Mouse (Mus musculus) adrenal gland, adult 18-20 months (tissue): ENCODE data around the gene Evc2. TPM values are rescaled to one million over a fixed set of nuclear protein-coding genes. Genes with fewer than 3 reads are reported as not detected.

Experiments
- DNase-seq, 2 experiments: peaks; one replicate each; pipeline ENCODE4 v3.0.0; 2021 to 2022; ENCODE audit warnings: low spot score in 2 of 2
- long read RNA-seq, 2 experiments: library from polyadenylated mRNA; stranded (forward); transcript quantifications; one replicate each; pipeline ENCODE4 v2.0.0; 2021
- total RNA-seq, 2 experiments: library from RNA; stranded (reverse); gene quantifications; 1 replicate in 1 of 2; 2 replicates in 1 of 2; pipeline ENCODE4 v1.2.3; 2021

Evc2 gene
- 10 to 100 TPM; 15.1 to 16.4 TPM for total RNA-seq
- long read RNA-seq, experiment 1, full-length matches to known transcripts = 6 of 25 reads
- long read RNA-seq, experiment 1, partial matches to known transcripts = 3 of 25 reads
- long read RNA-seq, experiment 1, other reads (novel, unspliced or antisense) = 16 of 25 reads
- long read RNA-seq, experiment 2, full-length matches to known transcripts = 29 of 68 reads
- long read RNA-seq, experiment 2, partial matches to known transcripts = 8 of 68 reads
- long read RNA-seq, experiment 2, other reads (novel, unspliced or antisense) = 31 of 68 reads

DNA sequence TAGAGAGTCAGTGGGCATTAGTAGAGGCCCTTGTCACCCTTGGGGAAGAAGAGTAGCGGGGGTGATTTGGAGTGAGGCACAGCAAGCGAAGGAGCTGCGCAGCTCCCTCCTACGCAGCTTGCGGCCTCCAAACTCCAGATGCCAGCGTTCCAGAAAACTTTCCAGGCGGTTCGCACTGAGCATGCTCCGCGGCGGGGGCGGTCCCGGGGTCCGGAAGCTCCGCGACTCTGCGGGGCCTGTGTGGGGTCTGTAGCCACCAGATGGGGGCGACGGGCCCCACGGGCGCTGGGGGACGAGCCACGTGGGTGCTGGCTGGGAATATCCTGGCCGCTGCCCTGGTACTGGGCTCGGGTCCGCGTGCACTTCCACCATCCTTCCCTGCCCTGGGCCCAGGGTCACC lies at the start of gene Evc2:
Gene Evc2 (plus strand): TSS at position 212 of the 400 bp plus-strand sequence.
- DNase-seq = peak; percentile 71 to 75

DNA sequence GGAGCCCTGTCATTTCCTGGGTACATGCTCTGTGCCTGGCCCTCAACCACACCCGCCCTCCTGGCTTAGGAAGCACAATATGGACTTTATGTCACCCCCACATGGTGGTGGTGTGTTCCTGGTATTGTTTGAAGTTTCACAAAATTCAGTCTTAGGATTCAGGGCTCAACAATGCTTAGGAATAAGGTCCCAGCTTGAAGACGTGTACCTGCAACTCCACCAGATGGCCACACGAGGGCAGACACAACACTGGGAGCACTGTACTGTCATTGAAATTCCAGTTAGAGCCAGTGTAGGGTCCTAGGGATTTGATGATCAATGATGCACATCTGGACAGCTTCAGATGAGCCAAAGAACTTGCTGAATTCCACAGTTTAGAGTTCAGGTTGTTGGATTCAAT lies 49.1 kb upstream of the Evc2 start:
- peak in 1 of 2 experiments; percentile 33 for DNase-seq

DNA sequence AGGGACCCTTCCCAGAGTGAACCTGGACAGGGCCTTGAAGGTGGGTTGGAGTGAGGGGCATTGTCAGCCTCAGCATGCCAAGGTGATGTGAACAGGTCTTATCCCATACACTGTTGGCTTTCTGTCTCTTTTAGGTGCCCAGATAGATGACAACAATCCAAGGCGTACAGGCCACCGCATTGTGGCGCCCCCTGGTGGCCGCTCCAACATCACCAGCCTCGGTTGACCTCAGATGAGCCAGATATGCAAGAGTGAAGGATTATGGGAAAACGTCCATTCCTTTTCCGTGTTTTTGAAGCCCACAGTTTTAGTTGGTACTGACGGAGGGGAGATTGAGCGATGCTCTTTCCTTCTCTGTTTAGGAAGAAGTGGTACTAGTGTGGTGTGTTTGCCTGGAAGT lies 47.3 kb upstream of the Evc2 start:
- no peak for DNase-seq

DNA sequence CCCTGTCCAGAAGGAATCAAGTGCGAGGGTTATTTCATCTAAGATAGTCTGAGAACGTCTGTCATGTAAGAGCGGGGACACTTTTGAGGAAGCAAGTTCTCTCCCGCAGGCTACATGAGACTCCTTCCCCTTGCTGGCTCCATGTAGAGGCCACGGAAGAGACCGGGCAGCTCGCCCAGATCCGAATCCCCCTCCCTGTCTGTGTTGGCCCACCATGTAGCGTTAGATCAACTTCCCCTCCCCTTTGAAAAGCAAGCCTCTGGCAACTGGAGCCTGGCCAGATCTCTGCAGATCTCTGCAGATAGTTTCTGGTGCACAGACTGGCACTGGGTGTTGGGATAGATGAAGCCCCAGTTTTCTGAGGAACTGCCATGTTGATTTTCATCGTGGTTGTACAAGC lies 41.6 kb upstream of the Evc2 start:
- no peak for DNase-seq

DNA sequence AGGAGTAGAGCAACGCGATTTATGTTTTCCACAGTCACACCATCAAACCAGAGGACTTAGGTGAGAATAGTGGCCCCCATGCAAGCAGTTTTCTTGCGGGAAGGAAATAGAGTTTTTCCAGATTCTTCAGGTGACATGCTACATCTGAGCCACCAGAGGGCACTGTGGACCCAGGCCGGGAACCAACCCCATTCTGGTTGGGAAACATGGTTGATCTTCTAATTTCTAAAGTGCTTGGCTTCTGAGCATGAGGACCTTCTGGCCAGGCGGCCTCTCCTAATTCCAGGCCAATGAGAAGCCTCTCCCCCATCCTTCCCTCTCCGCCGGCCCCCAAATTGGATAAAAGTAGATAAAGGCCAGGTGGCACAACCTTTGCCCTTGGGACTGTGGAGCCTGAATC lies 39.9 kb upstream of the Evc2 start:
- peak; percentile 32 to 34 for DNase-seq

DNA sequence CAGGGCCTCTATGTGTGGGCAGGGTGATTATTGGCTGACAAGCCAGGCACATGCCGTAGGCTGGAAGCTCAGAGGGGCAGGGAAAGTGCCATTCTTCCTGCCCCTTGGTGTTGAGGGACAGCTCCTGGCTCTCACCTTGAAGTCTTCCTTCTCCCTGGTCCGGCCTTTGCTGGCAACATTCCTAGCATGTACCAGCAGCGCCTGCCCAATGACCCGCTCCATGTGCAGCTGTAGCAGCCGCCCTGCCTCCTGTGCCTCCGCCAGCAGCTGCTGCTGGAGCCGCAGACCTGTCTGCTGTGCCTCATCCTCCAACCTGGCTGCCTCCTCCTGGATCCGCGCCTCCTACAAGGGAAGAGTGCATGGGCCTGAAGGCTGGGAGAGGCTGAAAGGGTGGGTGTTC lies 28.3 kb upstream of the Evc2 start:
- no peak for DNase-seq

DNA sequence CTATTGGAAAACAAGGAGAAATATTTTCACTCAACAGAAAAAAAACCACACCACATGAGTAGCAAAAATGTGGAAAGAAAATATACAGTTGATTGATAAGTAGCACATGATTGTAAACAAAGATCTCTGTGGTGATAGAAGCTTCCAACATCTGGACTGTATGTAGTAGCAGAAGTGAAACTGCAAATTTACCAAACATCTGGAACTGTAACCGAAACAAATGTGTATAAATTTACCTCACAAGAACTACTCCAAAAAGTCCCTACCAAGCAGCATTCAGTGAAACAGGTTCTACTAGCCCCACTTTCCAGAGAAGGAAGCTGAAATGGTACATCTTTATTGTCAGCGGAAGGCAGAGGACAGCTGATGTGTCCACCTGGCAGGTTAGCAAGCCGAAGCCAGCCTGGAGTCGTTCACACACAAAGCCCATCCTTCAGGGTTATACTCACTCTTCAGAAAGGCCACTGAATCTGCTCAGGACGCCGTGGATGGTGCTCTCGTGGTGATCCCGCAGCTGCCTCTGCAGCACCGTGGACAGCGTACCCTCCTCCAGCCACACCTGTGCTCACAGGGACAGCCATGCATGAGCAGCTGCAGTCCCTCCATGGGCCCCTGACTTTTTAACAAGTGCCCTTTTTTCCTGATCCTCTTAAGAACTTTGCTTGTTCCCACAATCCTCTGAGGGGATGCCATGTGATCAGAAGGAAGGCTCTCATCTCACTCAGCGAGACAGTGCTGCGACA lies 25.1 kb upstream of the Evc2 start:
- no peak for DNase-seq

DNA sequence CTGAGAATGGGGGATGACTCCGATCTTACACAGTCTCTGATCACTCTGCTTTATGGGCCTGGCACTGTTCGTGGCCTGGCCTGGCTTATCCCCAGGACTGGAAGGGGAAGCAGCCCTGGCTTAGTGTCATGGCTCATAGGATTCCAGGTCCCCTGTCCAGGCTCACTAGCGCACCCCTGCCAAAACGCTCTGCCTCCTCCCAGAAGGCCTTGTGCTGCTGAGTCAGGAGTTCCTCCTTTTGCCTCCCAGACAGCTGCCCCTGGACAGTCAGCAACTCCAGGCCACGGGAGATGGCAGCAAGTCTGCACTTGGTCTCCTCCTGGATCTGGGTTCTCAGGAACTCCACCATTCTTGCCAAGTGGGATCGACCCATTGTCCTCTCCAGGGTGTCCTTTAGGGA lies 19.6 kb upstream of the Evc2 start:
- no peak for DNase-seq

DNA sequence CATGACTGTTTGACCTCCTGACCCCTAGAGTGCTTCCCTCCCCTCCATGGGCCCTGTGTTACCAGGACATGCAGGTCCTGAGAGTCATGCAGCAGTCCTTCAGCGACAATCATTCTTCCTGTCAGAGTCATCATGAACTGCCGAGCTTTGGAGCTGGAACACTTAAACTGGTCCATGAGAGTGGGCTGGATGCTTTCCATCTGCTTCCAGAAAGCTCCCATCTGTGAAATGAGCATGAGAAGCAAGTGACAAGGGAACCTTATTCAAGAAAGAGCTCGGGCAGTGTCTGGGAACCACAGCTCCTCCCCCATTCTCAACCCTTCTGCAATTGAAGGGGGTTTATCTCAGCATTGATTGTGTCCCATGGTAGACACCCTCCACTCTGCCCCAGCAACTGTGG lies 18.1 kb upstream of the Evc2 start:
- DNase-seq = no peak

DNA sequence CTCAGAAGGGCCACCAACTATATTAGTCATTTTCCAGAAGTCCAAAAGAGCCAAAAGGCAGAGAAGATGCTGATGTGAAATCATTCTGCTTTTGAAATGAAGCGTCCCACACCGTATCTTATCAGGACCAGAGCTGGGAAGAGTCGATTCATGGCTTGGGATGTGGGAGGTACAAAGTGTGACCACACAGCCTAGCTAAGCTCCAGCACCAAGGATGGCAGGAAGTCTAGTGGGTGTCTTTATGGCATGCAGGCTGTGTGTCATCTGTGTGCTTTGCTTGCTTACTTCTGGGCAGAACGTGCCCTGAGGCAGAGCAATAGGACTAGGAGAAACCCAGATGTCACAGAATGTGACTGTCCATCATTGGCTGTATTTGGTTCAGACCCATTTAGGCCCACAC lies 17.5 kb upstream of the Evc2 start:
- no peak for DNase-seq

DNA sequence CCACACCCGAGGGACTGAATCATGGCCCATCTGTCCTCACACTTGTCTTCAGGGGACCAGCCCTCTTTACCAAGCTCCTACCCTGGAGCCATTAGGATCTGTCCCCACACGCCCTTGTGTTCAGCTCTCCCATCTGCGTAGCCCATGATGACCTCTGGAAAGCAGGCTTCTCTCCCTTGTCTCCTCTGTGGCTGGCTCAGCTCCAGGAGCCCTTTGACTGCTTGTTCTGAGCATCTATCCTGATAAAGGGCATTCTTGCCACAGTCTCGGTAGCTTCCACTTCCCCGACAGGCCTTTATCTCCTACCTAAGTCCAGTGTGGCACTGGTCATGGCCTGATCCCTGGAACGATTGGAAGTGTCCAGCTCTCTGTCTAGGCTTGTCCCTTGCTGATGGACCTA lies 11.6 kb upstream of the Evc2 start:
- DNase-seq = no peak

DNA sequence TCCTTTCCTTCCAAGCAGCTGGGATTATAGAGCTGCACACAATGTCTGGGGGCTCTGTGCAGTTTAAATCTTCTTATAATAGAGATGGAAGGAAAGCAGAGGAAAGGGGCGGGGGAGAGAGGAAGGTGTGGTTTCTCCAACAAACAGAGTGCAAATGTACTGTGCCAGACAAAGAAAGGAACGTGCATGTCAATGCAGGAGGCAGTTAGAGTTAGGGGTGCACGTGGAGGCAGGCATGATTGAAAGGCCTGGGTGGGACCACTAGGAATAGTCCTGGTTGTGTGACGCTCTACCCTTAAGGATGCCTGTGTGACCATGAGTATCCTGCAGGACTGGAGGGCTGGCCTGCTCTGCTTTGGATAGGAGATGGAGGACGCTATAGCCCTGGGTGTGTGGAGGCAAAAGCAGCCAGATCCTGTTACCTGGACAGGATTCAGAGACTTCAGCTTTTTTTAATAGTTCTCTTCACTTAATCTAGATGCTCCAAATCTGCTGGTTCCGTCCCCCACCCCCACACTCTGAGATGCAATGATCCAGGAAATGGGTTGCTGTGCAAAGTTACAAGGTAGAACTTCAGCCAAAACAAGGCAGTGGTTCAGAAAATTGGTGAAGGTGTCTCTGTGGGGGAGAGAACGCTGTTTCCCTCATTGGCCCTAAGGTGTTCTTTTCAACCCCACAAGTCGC lies 7.7 kb upstream of the Evc2 start:
- DNase-seq = no peak

DNA sequence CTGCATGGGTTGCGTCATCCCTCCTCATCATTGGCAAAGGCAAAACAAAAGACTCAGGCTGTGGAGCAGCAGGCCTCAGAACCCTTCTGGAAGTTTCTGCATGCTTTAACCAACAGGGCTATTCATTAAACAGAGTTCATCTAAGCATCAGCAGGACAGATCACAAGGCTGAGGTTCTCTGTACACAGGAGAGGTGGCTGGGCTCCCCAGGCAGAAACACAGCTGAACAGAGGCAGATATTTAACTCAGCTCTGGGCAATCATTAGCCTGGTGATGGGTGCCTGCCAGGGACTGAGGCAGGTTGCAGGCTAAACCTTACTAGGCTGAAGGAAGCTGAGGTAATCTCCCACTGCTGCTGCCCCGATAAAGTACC lies 7.2 kb upstream of the Evc2 start:
- no peak for DNase-seq

DNA sequence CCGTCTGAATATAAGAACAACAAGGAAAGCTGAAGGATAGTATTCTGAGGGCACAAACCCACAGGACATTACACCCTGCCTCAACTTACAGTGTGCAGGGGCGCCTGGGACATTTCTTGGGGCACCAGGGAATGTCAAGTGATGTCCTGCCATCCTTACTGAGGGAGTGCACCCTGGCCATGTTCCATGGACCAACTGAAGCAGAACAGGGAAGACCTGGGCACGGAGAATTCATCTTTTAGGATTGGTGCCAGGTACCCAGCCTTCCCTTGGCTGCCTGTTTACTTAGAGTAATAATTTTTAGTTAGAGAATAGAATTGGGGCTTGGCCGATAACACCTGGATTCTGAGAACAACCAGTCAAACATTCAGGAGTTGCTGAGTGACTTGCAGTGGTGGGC lies 6.2 kb upstream of the Evc2 start:
- DNase-seq = no peak

DNA sequence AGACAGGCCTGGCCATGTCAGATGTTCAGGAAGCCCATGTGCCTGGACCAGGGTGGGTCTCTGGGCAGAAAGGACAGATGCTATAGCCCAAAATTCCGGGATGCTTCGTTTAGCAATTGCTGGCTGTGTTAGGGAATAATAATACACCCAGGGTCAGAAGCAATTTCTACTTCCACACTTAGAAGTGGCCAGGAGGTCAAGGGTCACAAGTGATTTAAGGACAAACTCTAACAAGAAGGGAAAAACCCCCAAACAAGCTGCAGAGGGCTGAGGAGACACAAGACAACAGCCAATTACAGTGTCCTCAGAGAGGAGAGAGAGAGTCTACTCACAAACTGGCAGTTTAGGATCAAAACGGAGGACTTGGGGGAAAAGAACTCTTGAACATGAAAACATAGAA lies 3.2 kb upstream of the Evc2 start:
- no peak for DNase-seq

DNA sequence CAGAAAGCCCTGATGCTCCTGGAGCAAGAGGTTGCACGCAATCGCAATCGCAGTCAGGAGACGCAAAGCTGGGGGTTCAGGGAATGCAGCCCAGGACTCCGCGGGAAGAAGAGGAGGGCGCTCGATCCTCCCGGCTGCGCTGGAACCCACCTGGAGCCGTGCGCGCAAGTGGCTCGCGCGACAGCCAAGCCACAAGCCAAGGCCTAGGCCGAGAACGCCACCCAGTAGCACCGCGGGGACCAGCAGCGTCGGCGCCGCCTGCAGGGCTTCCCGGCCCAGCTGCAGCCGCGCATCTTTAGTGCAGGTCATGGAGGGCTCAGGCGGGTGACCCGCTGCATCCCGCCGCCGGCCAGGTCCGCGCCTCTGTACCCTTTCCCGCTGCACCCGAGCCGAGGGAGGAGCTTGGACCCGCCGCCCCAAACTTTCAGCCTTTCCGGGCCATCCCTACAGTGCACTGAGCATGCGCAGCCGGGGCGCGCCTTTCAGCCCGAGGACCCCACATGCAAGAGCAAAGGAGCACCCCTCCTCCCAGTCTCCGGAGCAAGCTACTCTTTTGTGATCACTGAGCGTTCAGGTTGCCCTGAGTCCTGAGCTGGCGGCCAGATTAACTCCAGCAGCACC lies 1.7 kb upstream of the Evc2 start, which contains the start of gene Evc:
Gene Evc (minus strand): TSS at position 410 of the 621 bp plus-strand sequence.
- peak; percentile 65 to 69 for DNase-seq

DNA sequence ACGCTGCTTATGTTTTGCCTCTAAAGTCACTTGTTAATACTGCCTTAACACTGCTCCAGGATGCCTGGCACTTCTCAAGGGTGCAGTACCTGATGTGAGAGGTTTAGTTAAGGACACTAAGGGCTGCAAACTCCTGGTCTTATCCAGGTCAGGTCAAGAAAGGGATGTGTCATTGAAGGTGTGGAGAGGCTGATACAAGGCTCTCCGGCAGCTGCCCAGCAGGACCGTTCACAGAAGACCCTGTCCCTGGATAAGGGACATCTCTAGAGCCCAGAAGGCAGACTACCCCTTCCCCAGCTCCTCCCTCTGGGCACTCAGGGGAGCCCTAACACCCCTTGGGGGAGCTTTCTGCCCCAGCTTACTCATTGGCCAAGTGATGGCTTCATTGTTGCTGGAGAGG lies 603 bp upstream of the Evc2 start:
- no peak for DNase-seq

DNA sequence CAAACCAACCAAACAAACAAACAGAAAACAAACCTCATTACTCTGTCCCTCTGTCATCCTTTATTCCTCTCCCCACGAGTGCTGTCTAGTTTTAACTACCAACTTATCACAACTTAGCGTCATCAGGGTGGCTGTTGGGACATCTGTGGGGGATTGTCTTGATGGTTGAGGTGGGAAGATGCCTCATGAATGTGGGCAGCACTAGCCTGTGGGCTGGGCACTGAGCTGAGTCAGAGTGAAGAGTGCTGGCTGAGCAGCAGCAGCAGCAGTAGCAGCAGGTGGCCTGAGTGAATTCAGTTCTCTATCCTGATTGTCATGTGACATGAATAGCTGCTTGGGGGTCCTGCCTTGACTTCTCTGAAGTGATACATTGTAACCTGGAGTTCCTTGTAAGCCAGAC lies 5.7 kb downstream of the Evc2 start:
- no peak for DNase-seq

DNA sequence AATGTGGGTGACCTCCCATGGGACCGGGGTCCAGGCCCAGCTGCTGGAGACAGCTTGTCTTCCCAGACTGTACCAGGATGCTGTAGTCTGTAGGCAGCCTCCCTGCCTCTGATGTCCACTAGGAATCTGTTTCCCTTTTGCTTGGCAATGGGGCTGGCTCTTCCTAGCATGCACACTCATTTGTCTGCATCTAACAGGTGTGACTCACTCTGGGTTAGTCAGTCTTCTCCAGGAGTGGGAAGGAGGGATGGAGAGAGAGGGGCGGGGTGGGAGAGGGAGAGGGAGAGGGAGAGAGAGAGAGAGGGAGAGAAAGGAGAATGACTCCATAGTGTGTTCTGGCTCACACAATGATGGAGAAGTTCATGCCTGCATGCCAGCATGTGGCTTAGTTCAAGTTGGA lies 13.5 kb downstream of the Evc2 start:
- DNase-seq = no peak

DNA sequence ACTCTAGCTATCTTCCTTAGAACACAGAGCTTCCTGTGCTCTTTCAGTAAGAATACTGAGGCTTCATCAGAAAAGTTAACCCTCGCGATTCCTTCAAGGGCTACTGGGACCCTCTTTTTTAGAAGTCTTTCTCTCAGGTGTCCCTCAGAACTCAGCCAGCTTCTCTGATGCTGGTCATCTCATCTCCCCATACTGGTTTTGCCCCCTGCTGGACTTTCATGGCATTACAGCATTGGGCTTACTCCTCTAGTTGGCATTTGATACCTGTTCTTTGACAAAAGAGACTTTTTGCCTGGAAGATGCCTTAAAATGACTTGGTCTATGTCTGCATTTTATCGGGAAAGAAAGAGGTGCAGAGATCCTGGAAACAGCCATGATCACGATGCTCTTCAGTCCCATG lies 16.1 kb downstream of the Evc2 start:
- peak; percentile 59 to 65 for DNase-seq

DNA sequence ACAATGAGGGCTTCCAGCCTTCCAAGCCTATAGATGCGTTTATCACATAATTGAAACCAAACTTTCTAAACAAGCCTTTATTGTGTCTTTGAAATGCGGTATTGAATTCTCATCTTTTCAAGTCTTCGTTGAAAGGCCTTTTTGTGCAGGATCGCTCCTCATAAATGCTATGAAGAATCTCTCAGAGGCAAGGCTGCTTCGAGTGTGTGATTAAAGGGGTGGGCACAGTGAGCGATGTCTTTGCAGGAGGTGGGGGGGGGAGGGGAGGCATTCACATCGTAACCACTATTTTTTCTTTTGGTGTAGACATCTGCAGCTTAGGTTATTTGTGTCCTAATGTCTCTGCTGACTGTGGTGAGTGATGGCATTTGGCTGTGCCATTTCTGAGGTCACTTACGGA lies 17.7 kb downstream of the Evc2 start:
- DNase-seq = no peak

DNA sequence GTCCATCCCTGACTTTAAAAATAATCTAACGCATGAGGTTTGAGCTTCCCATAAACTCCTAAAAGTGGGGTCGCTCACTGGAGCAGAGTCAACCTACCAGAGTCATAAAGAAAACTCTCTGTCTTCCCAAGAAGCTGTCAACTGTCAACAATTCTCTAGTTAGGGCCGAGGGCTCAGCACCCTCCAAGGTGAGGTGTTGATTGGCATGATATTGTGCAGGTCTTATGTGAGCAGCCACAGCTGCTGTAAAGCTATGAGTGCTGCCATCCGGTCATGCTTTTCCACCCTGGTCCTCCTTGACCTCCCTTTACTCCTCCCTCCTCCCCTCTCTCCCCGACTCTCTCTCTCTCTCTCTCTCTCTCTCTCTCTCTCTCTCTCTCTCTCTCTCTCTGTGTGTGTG lies 24.3 kb downstream of the Evc2 start:
- DNase-seq = no peak
